In genomic region chr19:5089324-5089723, GRCm38 (mm10) we compare ENCODE assay signal across 9 mouse cellular contexts. TPM values are rescaled to one million over a fixed set of nuclear protein-coding genes. Genes with fewer than 3 reads are reported as not detected.
DNase-seq lines count a peak whose midpoint lies in the region; ATAC-seq and TF ChIP-seq lines count a peak whose summit lies in the region.
"Had no signal": no experiment of that assay in that cellular context is flagged by ENCODE, and none has a peak within 500 bp of the region (broad histone marks: within the 10 kb centered on the region; RNA-seq: fewer than 3 reads in every experiment).

No protein-coding gene starts in this region.

- H3ac ChIP-seq in myocyte (ENCODE audit: control insufficient read depth, insufficient read length): peak overlapping the region; percentile 44

- peaks cover 28% of the 10 kb centered on the region for H3K4me1 ChIP-seq in kidney, embryonic 16.5 days (ENCODE audit: insufficient read depth, low read length)
- H3K4me1 ChIP-seq in embryonic facial prominence, embryonic 12.5 days: peaks cover 29% of the 10 kb centered on the region
- H3K4me1 ChIP-seq in intestine, embryonic 14.5 days (replicated peaks; ENCODE audit: control insufficient read depth, insufficient read depth, low read length): peaks cover 10% of the 10 kb centered on the region

- H3K27ac ChIP-seq in kidney, embryonic 16.5 days (ENCODE audit: low read length): no peak overlapping the region
- no peak overlapping the region for H3K27ac ChIP-seq in embryonic facial prominence, embryonic 12.5 days
- H3K27ac ChIP-seq in intestine, embryonic 14.5 days (ENCODE audit: low read depth): no peak overlapping the region
- H3K27ac ChIP-seq in layer of hippocampus, adult 2 months: no peak overlapping the region

- 90% methylated on average over 4 of the region's 4 CpGs for WGBS in kidney, embryonic 16.5 days
- WGBS in embryonic facial prominence, embryonic 12.5 days: 90% methylated on average over 4 of the region's 4 CpGs
- WGBS in intestine, embryonic 14.5 days: 85% methylated on average over 4 of the region's 4 CpGs

- H3K79me2 ChIP-seq in myocyte (ENCODE audit: control insufficient read depth, insufficient read depth): no peaks in the 10 kb centered on the region

- DNase-seq in kidney, adult 8-10 months: no peak
- no peak for DNase-seq in intestine, embryonic 14.5 days (ENCODE audit: low spot score)
- no peak for DNase-seq in layer of hippocampus, adult 2 months (ENCODE audit: low spot score in 2 of 2)
- DNase-seq in gastrocnemius, adult 8-10 months (ENCODE audit: low spot score in 2 of 2): no peak
- DNase-seq in right cerebral cortex, postnatal 36 days (ENCODE audit: low spot score in 2 of 2): no peak
- DNase-seq: kidney, adult 18-20 months had no signal

- no peak for TF ChIP-seq POLR2A in myocyte (IDR thresholded peaks at IDR 0.05; ENCODE audit: insufficient read length, low read depth)

- H3K9ac ChIP-seq in kidney, embryonic 16.5 days (replicated peaks; ENCODE audit: low read length): peak overlapping the region; percentile 81; the same call in 1 of the 2 replicates
- peak overlapping the region; percentile 75 for H3K9ac ChIP-seq in embryonic facial prominence, embryonic 12.5 days
- H3K9ac ChIP-seq in intestine, embryonic 14.5 days (ENCODE audit: low read length): peak overlapping the region; percentile 69; the same call in 1 of the 2 replicates

- ATAC-seq in kidney, embryonic 16.5 days (ENCODE audit: low FRiP score, low TSS enrichment): no peak
- ATAC-seq in embryonic facial prominence, embryonic 12.5 days (ENCODE audit: insufficient number of reproducible peaks, insufficient read depth, low FRiP score, low TSS enrichment): no peak
- ATAC-seq in intestine, embryonic 14.5 days (replicated peaks; ENCODE audit: low FRiP score, low TSS enrichment, low read depth): no peak

- no peaks in the 10 kb centered on the region for H3K9me3 ChIP-seq in kidney, embryonic 16.5 days (ENCODE audit: low read length)
- H3K9me3 ChIP-seq in embryonic facial prominence, embryonic 12.5 days: no peaks in the 10 kb centered on the region
- no peaks in the 10 kb centered on the region for H3K9me3 ChIP-seq in intestine, embryonic 14.5 days (ENCODE audit: control insufficient read depth, low read length)

- H3K4me3 ChIP-seq in kidney, embryonic 16.5 days (ENCODE audit: low read length): peak overlapping the region; percentile 81
- peak overlapping the region; percentile 79 for H3K4me3 ChIP-seq in embryonic facial prominence, embryonic 12.5 days
- peak overlapping the region; percentile 87 for H3K4me3 ChIP-seq in intestine, embryonic 14.5 days (ENCODE audit: low read depth, low read length)
- peak overlapping the region; percentile 60 for H3K4me3 ChIP-seq in myocyte
- H3K4me3 ChIP-seq in layer of hippocampus, adult 2 months: no peak overlapping the region; the same call in 1 of the 2 replicates

- no peak for TF ChIP-seq CTCF in layer of hippocampus, adult 2 months (conservative IDR thresholded peaks at IDR 0.05)

- peaks cover 27% of the 10 kb centered on the region for H3K36me3 ChIP-seq in kidney, embryonic 16.5 days (ENCODE audit: insufficient read depth, low read length)
- peaks cover 35% of the 10 kb centered on the region for H3K36me3 ChIP-seq in embryonic facial prominence, embryonic 12.5 days
- H3K36me3 ChIP-seq in intestine, embryonic 14.5 days (ENCODE audit: control insufficient read depth, insufficient read depth, low read length): peaks cover 34% of the 10 kb centered on the region
- H3K36me3 ChIP-seq in myocyte (ENCODE audit: control insufficient read depth, insufficient read depth): no peaks in the 10 kb centered on the region

- H3K4me2 ChIP-seq in kidney, embryonic 16.5 days (replicated peaks; ENCODE audit: low read depth, low read length): peak overlapping the region; percentile 83
- peak overlapping the region; percentile 77 for H3K4me2 ChIP-seq in embryonic facial prominence, embryonic 12.5 days (replicated peaks)
- peak overlapping the region; percentile 93 for H3K4me2 ChIP-seq in intestine, embryonic 14.5 days (ENCODE audit: low read length)
- peak overlapping the region; percentile 73 for H3K4me2 ChIP-seq in myocyte (ENCODE audit: low read depth)

- peaks cover 23% of the 10 kb centered on the region for H3K27me3 ChIP-seq in kidney, embryonic 16.5 days (ENCODE audit: insufficient read depth, low read length)
- H3K27me3 ChIP-seq in embryonic facial prominence, embryonic 12.5 days: peaks cover 22% of the 10 kb centered on the region
- H3K27me3 ChIP-seq in intestine, embryonic 14.5 days (replicated peaks; ENCODE audit: control insufficient read depth, insufficient read depth, low read length): peaks cover 22% of the 10 kb centered on the region
- no peaks in the 10 kb centered on the region for H3K27me3 ChIP-seq in myocyte (ENCODE audit: control insufficient read depth, insufficient read depth, insufficient read length)

TF ChIP-seq in myocyte, 11 proteins besides CTCF, POLR2A, EP300 and RAD21:
- no peak for TF ChIP-seq E2F4 (IDR thresholded peaks at IDR 0.05; ENCODE audit: insufficient read depth)
- no peak for TF ChIP-seq SRF (IDR thresholded peaks at IDR 0.05; ENCODE audit: control insufficient read depth, insufficient read length, low read depth)
- TF ChIP-seq MYOD1 (IDR thresholded peaks at IDR 0.05; ENCODE audit: control insufficient read depth in 1 of 3, insufficient read length in 2 of 3, low read depth in 2 of 3): no peak
TF ChIP-seq in myocyte: peak in this region for 0.

RNA-seq across cellular contexts. Expression of gene Yif1a, which starts 1.0 kb away (rescaled TPM):
- polyA plus RNA-seq in kidney, embryonic 16.5 days (2015; fragmentation: Nextera tagmentation; extraction: Ambion mirVana): 122 and 127 TPM in 2 replicates
- polyA plus RNA-seq in embryonic facial prominence, embryonic 12.5 days (2016; fragmentation: Nextera tagmentation; extraction: Ambion mirVana): 67.3 and 73.4 TPM in 2 replicates
- polyA plus RNA-seq in intestine, embryonic 14.5 days (2014; fragmentation: Nextera tagmentation; extraction: Ambion mirVana): 111 and 114 TPM in 2 replicates
- polyA plus RNA-seq in myocyte (2012; fragmentation: generic; extraction: Trizol): 115 TPM
- 10 to 100 TPM; 23.3 to 23.5 TPM for total RNA-seq in layer of hippocampus, adult 2 months (2021)
- 10 to 100 TPM; 37.4 to 44.7 (median 39.8) TPM for total RNA-seq in gastrocnemius, adult 8-10 months (2022)

RNA-seq across cellular contexts. Expression of gene Tmem151a, which starts 4.0 kb away (rescaled TPM):
- 1.6 and 1.8 TPM in 2 replicates for polyA plus RNA-seq in kidney, embryonic 16.5 days (2015; fragmentation: Nextera tagmentation; extraction: Ambion mirVana)
- polyA plus RNA-seq in embryonic facial prominence, embryonic 12.5 days (2016; fragmentation: Nextera tagmentation; extraction: Ambion mirVana): 2.9 and 3.7 TPM in 2 replicates
- polyA plus RNA-seq in intestine, embryonic 14.5 days (2014; fragmentation: Nextera tagmentation; extraction: Ambion mirVana): 7.1 and 8.2 TPM in 2 replicates
- polyA plus RNA-seq in myocyte (2012; fragmentation: generic; extraction: Trizol): 10.1 TPM
- total RNA-seq in layer of hippocampus, adult 2 months (2021): 100 to 1,000 TPM; 112 to 114 TPM
- total RNA-seq in gastrocnemius, adult 8-10 months (2022): under 1 TPM in 1 of 4 experiments, not detected in 3; 0.12 TPM

RNA-seq across cellular contexts. Expression of gene Cnih2, which starts 9.0 kb away (rescaled TPM):
- 10.8 and 14.0 TPM in 2 replicates for polyA plus RNA-seq in kidney, embryonic 16.5 days (2015; fragmentation: Nextera tagmentation; extraction: Ambion mirVana)
- 69.7 and 74.9 TPM in 2 replicates for polyA plus RNA-seq in embryonic facial prominence, embryonic 12.5 days (2016; fragmentation: Nextera tagmentation; extraction: Ambion mirVana)
- 22.3 and 22.9 TPM in 2 replicates for polyA plus RNA-seq in intestine, embryonic 14.5 days (2014; fragmentation: Nextera tagmentation; extraction: Ambion mirVana)
- 1.6 TPM for polyA plus RNA-seq in myocyte (2012; fragmentation: generic; extraction: Trizol)
- 100 to 1,000 TPM; 614 to 642 TPM for total RNA-seq in layer of hippocampus, adult 2 months (2021)
- not detected for total RNA-seq in gastrocnemius, adult 8-10 months (2022)

RNA-seq across cellular contexts. Expression of gene Rab1b, which starts 17.5 kb away (rescaled TPM):
- polyA plus RNA-seq in kidney, embryonic 16.5 days (2015; fragmentation: Nextera tagmentation; extraction: Ambion mirVana): 306 and 315 TPM in 2 replicates
- polyA plus RNA-seq in embryonic facial prominence, embryonic 12.5 days (2016; fragmentation: Nextera tagmentation; extraction: Ambion mirVana): 247 and 248 TPM in 2 replicates
- 246 and 252 TPM in 2 replicates for polyA plus RNA-seq in intestine, embryonic 14.5 days (2014; fragmentation: Nextera tagmentation; extraction: Ambion mirVana)
- polyA plus RNA-seq in myocyte (2012; fragmentation: generic; extraction: Trizol): 203 TPM
- total RNA-seq in layer of hippocampus, adult 2 months (2021): 100 to 1,000 TPM; 156 to 169 TPM
- total RNA-seq in gastrocnemius, adult 8-10 months (2022): 100 to 1,000 TPM; 124 to 137 (median 131) TPM

RNA-seq across cellular contexts. Expression of gene Cd248, which starts 21.4 kb away (rescaled TPM):
- 59.3 and 64.5 TPM in 2 replicates for polyA plus RNA-seq in kidney, embryonic 16.5 days (2015; fragmentation: Nextera tagmentation; extraction: Ambion mirVana)
- 54.4 and 64.3 TPM in 2 replicates for polyA plus RNA-seq in embryonic facial prominence, embryonic 12.5 days (2016; fragmentation: Nextera tagmentation; extraction: Ambion mirVana)
- polyA plus RNA-seq in intestine, embryonic 14.5 days (2014; fragmentation: Nextera tagmentation; extraction: Ambion mirVana): 69.8 and 70.2 TPM in 2 replicates
- polyA plus RNA-seq in myocyte (2012; fragmentation: generic; extraction: Trizol): 10.4 TPM
- 1 to 10 TPM; 3.2 to 3.9 TPM for total RNA-seq in layer of hippocampus, adult 2 months (2021)
- total RNA-seq in gastrocnemius, adult 8-10 months (2022): 1 to 10 TPM; 5.2 to 8.9 (median 7.0) TPM
